Mouse (Mus musculus) A20 (cell line): ENCODE measurements around the gene Klrb1a.

Experiments used
- DNase-seq: peaks from one replicate; pipeline ENCODE4 v3.0.0-alpha.2; 2011; ENCODE audit warnings: low read depth, low spot score

Gene Klrb1a

GRCm38 (mm10) chr6:128602026-128602425, 21.3 kb downstream of the Klrb1a start:
- no peak for DNase-seq

GRCm38 (mm10) chr6:128599555-128599954, 23.8 kb downstream of the Klrb1a start:
- no peak for DNase-seq

DNA sequence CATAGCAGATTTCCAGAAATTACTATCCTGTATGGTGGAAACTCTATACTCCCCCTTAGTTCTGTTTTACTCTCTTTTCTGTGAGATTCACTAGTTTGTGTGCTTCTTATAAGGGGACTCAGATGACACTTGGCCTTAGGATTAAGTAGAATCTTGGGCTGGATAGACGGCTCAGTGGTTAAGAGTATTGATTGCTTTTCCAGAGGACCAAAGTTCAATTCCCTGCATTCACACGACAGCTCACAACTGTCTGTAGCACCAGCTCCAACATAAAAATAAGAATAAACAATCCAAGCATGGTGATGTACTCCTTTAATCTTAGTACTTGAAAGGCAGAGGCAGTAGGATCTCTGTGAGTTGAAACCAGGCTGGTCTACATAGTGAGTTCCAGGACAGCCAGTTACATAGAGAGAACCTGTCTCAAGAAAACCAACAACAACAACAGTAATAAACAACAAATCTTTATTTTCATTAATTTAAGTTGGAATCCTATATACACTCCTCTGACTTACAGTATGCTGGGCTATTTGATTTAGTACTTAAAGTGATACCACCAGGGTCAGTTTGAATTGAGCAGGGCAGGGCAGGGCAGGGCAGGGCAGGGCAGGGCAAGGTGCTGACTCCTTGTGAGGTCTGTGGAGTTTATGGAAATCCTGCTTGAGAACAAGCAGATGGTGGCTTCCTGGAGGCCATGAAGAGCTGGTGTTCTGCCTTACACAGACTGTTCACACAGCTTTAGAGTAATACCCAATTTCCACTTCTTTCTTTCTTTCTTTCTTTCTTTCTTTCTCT, 24.9 kb downstream of the Klrb1a start:
- DNase-seq = no peak

- DNase-seq = no peak
Measured at GRCm38 (mm10) chr6:128597121-128597522, 26.2 kb downstream of the Klrb1a start.

DNA sequence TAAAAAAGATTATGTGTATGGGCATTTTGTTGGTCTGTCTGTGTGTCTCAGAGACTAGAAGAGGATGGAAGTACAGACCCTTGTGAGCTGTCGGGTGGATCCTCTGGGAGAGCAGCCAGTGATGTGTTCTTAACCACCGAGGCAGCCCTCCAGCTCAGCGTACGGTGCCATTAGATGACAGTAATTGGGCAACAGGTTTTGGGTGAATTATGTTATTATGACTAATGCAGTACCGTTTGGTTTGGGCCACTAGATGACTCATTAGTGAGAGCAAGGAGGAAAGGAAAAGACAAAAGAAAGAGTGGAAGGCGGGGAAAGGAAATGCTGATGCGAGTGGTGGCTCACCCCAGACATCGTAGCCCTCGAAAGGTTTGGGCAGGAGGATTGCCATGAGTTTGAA, 28.7 kb downstream of the Klrb1a start:
- DNase-seq = no peak

DNA sequence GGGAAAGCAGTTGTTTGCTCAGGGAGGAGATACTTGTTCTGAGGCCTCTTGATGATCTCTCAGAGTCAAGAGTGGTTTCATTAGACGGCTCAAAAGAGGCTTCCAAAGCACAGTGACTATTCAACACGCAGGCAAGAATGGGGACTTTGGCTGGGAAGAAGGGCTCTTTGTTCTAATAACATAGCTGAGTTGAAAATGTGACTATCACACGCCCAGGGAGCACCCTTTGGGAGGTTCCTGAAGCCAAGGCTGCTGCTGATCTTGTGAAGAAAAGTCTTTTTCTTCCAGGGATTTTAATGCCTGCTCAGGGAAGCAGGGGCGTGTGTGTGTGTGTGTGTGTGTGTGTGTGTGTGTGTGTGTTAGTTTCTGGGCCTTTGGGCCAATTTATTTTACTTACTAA, 33.9 kb downstream of the Klrb1a start:
- no peak for DNase-seq

DNA sequence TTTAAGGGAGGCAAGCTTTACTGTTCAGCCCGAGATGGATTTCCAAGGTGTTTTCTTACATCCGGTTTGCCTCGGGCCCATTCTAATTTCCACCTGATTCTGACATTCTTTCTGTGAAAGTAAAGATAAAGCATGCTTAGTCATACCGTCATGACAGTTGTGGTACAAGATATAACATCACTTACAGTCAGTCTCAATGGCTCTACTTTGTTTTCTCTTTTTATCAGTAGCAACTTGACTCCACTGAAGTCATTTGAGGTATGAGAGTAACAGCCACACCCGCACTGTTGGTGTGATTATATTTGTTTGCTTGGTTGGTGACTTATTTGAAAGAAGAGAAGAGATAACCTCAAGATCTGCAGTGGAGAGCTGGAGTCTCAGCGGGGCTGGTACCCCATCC, 35.7 kb downstream of the Klrb1a start:
- DNase-seq = no peak

DNA sequence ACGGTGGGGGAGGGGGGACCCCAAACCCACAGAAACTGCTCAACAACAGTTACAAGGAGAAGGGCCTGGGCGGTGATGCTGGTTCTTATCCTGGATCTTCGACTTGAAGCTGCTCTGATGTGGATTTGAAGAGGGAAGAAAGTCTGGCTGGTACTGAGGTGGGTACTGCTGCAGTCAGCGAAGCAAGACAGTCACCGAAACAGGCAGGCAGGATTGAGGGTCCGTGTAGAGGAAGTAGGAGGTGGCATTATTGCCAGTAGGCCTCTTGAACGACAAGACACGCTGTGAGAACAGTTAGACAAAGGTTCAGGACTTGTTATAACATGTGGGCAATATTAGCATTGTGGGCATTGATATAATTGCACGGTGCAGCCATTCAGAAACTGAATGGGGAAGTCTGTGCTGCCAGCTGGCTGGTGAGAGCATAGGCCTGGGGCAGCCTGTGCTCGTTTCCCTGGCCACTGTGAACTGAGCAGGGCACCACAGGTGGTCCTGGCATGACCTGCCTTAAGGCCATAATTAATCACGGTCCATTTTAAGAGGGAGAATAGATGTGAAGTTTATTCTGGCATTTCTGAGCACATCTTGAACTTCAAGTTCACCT, 37.6 kb downstream of the Klrb1a start:
- DNase-seq = peak; percentile 81

DNA sequence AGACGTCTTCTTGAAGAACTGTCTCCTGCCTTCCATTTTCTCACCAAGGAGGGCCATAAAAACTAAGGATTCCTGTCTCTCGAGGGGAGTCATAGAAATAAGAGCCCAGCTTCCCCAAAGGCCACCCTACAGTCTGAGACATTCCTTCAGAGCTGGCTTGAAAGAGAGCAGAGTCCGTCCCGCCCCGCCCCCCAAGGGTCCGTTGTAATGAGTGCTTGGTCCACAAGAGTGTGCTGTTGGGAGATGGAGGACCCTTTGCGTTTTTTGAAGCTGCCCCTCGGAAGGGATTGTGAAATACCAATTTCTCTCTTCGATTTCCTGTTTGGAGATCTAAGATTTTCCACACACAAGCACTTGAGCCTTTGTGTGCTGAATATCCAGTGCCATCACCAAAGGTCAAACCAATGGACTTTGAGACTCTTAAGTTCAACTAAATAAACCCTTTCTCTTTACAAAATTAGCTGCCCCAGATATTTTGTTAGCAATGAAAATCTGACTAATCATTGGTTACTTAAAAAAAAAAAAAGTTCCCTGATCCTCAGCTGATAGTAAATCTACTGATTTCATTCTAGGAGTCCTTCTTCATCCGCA, 39.2 kb downstream of the Klrb1a start:
- DNase-seq = no peak

DNA sequence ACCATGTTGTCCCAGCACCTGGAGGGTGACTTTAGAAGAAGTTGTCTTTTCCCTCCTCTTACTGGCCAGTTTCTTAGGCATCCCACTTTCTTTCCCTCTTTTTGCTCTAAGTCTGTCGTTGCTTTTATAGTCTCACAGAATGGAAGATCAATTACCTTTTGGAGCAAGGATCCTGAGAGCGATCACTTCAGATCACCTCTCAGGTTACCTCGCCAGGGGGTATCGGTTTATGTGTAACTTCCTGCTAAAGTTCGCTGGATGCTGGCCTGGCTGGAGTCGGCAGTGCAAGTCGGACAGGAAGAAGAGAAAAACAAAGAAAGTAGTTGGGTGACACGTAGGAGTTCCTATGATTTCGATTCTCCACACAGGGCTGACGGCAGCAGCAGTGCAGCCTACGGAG, 41.8 kb downstream of the Klrb1a start, which contains the start of gene A2ml1:
A2ml1 (minus strand) TSS at position 101 of the 400 bp plus-strand sequence.
- DNase-seq = no peak

- no peak for DNase-seq
Measured at GRCm38 (mm10) chr6:128577301-128577700, 46.0 kb downstream of the Klrb1a start.

DNA sequence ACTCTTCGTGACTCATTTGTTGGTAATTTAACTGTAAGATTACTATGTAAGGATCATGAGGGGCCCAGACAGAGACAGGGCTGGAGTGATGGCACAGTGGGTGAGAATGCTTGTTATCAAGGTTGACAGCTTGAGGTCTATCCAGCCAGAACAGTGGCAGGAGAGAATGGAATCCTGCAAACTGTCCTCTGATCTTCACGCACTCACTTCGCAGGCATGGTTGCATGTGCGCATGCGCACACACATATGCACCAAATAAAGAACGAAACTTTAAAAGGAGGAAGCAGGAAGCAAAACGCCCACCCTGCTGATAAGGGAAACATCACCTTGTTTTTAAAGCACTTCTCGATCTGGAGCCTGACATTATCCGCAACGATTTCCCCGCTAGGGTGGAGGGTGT, 56.7 kb downstream of the Klrb1a start:
- DNase-seq = peak; percentile 53
